Mouse (Mus musculus) small intestine, adult 2 months (tissue): ENCODE measurements around the gene Ppp4r4.

Experiments
- CTCF ChIP-seq: fragments of 200-500 bp; IDR thresholded peaks from 2 replicates; pipeline ENCODE4 v1.5.1; 2012; ENCODE audit warnings: low read depth, mild to moderate bottlenecking, control low read depth, inconsistent platforms, low read length, moderate library complexity, mixed read lengths; ENCODE audit not compliant: insufficient replicate concordance, insufficient read length; ENCODE audit errors: extremely low read depth
- POLR2A ChIP-seq: fragments of 200-500 bp; IDR thresholded peaks from 2 replicates; pipeline ENCODE4 v1.6.1; 2012; ENCODE audit warnings: low read depth, mild to moderate bottlenecking, control low read depth, inconsistent platforms, low read length, moderate library complexity

DNA sequence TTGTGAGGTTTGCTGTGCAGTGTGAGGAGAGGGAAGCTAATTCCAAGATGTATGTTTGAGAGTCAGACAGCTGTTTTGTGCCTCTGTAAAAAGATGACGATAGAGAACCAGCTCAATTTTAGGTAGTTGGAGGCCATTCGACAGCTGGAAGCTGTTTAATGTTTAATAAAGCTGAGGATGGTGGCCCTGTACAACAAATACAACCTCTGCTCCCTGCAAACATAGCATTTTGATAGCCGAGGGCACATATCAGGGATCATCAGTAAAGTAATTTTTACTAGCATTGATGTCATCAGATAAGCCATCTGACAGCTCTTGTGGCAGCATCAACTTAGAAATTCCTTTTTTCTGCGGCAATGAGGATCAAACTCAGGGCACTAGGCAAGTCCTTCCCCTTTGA, 19.3 kb downstream of the Ppp4r4 start:
- TF ChIP-seq POLR2A (no peak), CTCF (no peak)
